Mouse (Mus musculus): ENCODE measurements at regions not wholly inside any gene's neighbourhood (a gene's known extent, or its start where the extent isn't known, plus 50 kb on each side); places are given as distances from the start of the nearest gene placed in this dataset.

- Histone ChIP-seq H3K36me3 (no peaks in the 10 kb centered on the region), H3K27ac (no peak overlapping the region), H3K4me3 (no peak overlapping the region), H3K9me3 (no peaks in the 10 kb centered on the region), H3K4me2 (no peak overlapping the region), H3K4me1 (replicated peaks) (no peaks in the 10 kb centered on the region), H3K27me3 (no peaks in the 10 kb centered on the region), H3K9ac (no peak overlapping the region)
- ATAC-seq (ENCODE audit: low FRiP score) = peak; percentile 68; the same call in 1 of the 2 replicates
- 70% methylated on average over 3 of the region's 3 CpGs for WGBS
Measured at GRCm38 (mm10) chr8:82265745-82266144, 137.3 kb downstream of the Il15 start.

GRCm38 (mm10) chr8:82262196-82262595 is 140.8 kb downstream of the Il15 start:
- 73% methylated on average over 4 of the region's 4 CpGs for WGBS
- Histone ChIP-seq H3K9me3 (no peaks in the 10 kb centered on the region), H3K4me2 (no peak overlapping the region), H3K27me3 (no peaks in the 10 kb centered on the region), H3K27ac (no peak overlapping the region), H3K9ac (no peak overlapping the region), H3K4me1 (replicated peaks) (no peaks in the 10 kb centered on the region), H3K4me3 (no peak overlapping the region), H3K36me3 (no peaks in the 10 kb centered on the region)
- ATAC-seq (ENCODE audit: low FRiP score) = no peak

- WGBS = 79% methylated on average over 1 of the region's 1 CpGs
- no peak overlapping the region for H3K4me3 ChIP-seq
- no peaks in the 10 kb centered on the region for H3K4me1 ChIP-seq (replicated peaks)
- no peaks in the 10 kb centered on the region for H3K36me3 ChIP-seq
- no peaks in the 10 kb centered on the region for H3K27me3 ChIP-seq
- H3K27ac ChIP-seq = no peak overlapping the region
- no peak overlapping the region for H3K9ac ChIP-seq
- no peak overlapping the region for H3K4me2 ChIP-seq
- no peak for ATAC-seq (ENCODE audit: low FRiP score)
- H3K9me3 ChIP-seq = no peaks in the 10 kb centered on the region
Measured at GRCm38 (mm10) chr8:82260613-82261012, 142.4 kb downstream of the Il15 start.

- no peaks in the 10 kb centered on the region for H3K27me3 ChIP-seq
- no peaks in the 10 kb centered on the region for H3K4me1 ChIP-seq (replicated peaks)
- no peak overlapping the region for H3K27ac ChIP-seq
- no peaks in the 10 kb centered on the region for H3K9me3 ChIP-seq
- no peak overlapping the region for H3K9ac ChIP-seq
- ATAC-seq (ENCODE audit: low FRiP score) = no peak
- no peak overlapping the region for H3K4me2 ChIP-seq
- H3K36me3 ChIP-seq = no peaks in the 10 kb centered on the region
- whole genome bisulfite sequencing = 87% methylated on average over 2 of the region's 2 CpGs
- H3K4me3 ChIP-seq = no peak overlapping the region
Measured at GRCm38 (mm10) chr8:82255815-82256214, 147.2 kb downstream of the Il15 start.

- H3K4me3 ChIP-seq = no peak overlapping the region
- no peaks in the 10 kb centered on the region for H3K9me3 ChIP-seq
- H3K36me3 ChIP-seq = no peaks in the 10 kb centered on the region
- no peak for ATAC-seq (ENCODE audit: low FRiP score)
- H3K4me1 ChIP-seq (replicated peaks) = no peaks in the 10 kb centered on the region
- no peak overlapping the region for H3K4me2 ChIP-seq
- no peak overlapping the region for H3K27ac ChIP-seq
- no peak overlapping the region for H3K9ac ChIP-seq
- no peaks in the 10 kb centered on the region for H3K27me3 ChIP-seq
Measured at GRCm38 (mm10) chr8:82252406-82252805, 150.6 kb downstream of the Il15 start.

GRCm38 (mm10) chr8:82249841-82250577 is 153.0 kb downstream of the Il15 start:
- H3K36me3 ChIP-seq = no peaks in the 10 kb centered on the region
- no peak for ATAC-seq (ENCODE audit: low FRiP score)
- no peak overlapping the region for H3K4me2 ChIP-seq
- WGBS = 78% methylated on average over 3 of the region's 3 CpGs
- H3K4me1 ChIP-seq (replicated peaks) = no peaks in the 10 kb centered on the region
- no peak overlapping the region for H3K27ac ChIP-seq
- H3K9ac ChIP-seq = no peak overlapping the region
- H3K4me3 ChIP-seq = no peak overlapping the region
- no peaks in the 10 kb centered on the region for H3K27me3 ChIP-seq
- H3K9me3 ChIP-seq = no peaks in the 10 kb centered on the region

GRCm38 (mm10) chr8:82244076-82244475 is 158.9 kb downstream of the Il15 start:
- WGBS = 78% methylated on average over 2 of the region's 2 CpGs
- no peaks in the 10 kb centered on the region for H3K9me3 ChIP-seq
- no peaks in the 10 kb centered on the region for H3K36me3 ChIP-seq
- H3K9ac ChIP-seq = no peak overlapping the region
- no peak overlapping the region for H3K27ac ChIP-seq
- ATAC-seq (ENCODE audit: low FRiP score) = no peak
- no peak overlapping the region for H3K4me3 ChIP-seq
- no peaks in the 10 kb centered on the region for H3K4me1 ChIP-seq (replicated peaks)
- no peaks in the 10 kb centered on the region for H3K27me3 ChIP-seq
- H3K4me2 ChIP-seq = no peak overlapping the region

- H3K4me3 ChIP-seq = no peak overlapping the region
- no peaks in the 10 kb centered on the region for H3K9me3 ChIP-seq
- ATAC-seq (ENCODE audit: low FRiP score) = no peak
- no peaks in the 10 kb centered on the region for H3K4me1 ChIP-seq (replicated peaks)
- H3K9ac ChIP-seq = no peak overlapping the region
- H3K4me2 ChIP-seq = no peak overlapping the region
- H3K27me3 ChIP-seq = no peaks in the 10 kb centered on the region
- H3K36me3 ChIP-seq = no peaks in the 10 kb centered on the region
- WGBS = 73% methylated on average over 2 of the region's 2 CpGs
- no peak overlapping the region for H3K27ac ChIP-seq
Measured at GRCm38 (mm10) chr8:82229883-82230282, 173.1 kb downstream of the Il15 start.

- Histone ChIP-seq H3K27me3 (no peaks in the 10 kb centered on the region), H3K4me1 (replicated peaks) (no peaks in the 10 kb centered on the region), H3K9ac (no peak overlapping the region), H3K36me3 (no peaks in the 10 kb centered on the region), H3K4me2 (no peak overlapping the region), H3K4me3 (no peak overlapping the region), H3K27ac (no peak overlapping the region), H3K9me3 (no peaks in the 10 kb centered on the region)
- 54% methylated on average over 3 of the region's 3 CpGs for WGBS
- ATAC-seq (ENCODE audit: low FRiP score) = no peak
Measured at GRCm38 (mm10) chr8:82201746-82202145, 201.3 kb downstream of the Il15 start.

GRCm38 (mm10) chr8:82200176-82200575 is 202.8 kb downstream of the Il15 start:
- H3K9ac ChIP-seq = no peak overlapping the region
- no peak overlapping the region for H3K4me2 ChIP-seq
- H3K27ac ChIP-seq = no peak overlapping the region
- WGBS = 89% methylated on average over 3 of the region's 3 CpGs
- no peak for ATAC-seq (ENCODE audit: low FRiP score)
- H3K4me1 ChIP-seq (replicated peaks) = no peaks in the 10 kb centered on the region
- H3K36me3 ChIP-seq = no peaks in the 10 kb centered on the region
- no peak overlapping the region for H3K4me3 ChIP-seq
- H3K27me3 ChIP-seq = no peaks in the 10 kb centered on the region
- H3K9me3 ChIP-seq = no peaks in the 10 kb centered on the region

GRCm38 (mm10) chr8:82196504-82196903 is 206.5 kb downstream of the Il15 start:
- no peaks in the 10 kb centered on the region for H3K27me3 ChIP-seq
- no peak overlapping the region for H3K9ac ChIP-seq
- H3K4me2 ChIP-seq = no peak overlapping the region
- 71% methylated on average over 3 of the region's 3 CpGs for WGBS
- no peaks in the 10 kb centered on the region for H3K36me3 ChIP-seq
- H3K9me3 ChIP-seq = no peaks in the 10 kb centered on the region
- ATAC-seq (ENCODE audit: low FRiP score) = no peak
- H3K4me1 ChIP-seq (replicated peaks) = no peaks in the 10 kb centered on the region
- no peak overlapping the region for H3K4me3 ChIP-seq
- H3K27ac ChIP-seq = no peak overlapping the region

GRCm38 (mm10) chr8:82195112-82195511 is 207.9 kb downstream of the Il15 start:
- Histone ChIP-seq H3K4me2 (no peak overlapping the region), H3K27ac (no peak overlapping the region), H3K36me3 (no peaks in the 10 kb centered on the region), H3K9me3 (peaks cover 3% of the 10 kb centered on the region; the same call in 1 of the 2 replicates), H3K4me1 (replicated peaks) (no peaks in the 10 kb centered on the region), H3K4me3 (no peak overlapping the region), H3K27me3 (no peaks in the 10 kb centered on the region), H3K9ac (no peak overlapping the region)
- WGBS = 77% methylated on average over 5 of the region's 5 CpGs
- ATAC-seq (ENCODE audit: low FRiP score) = no peak

- peaks cover 3% of the 10 kb centered on the region; the same call in 1 of the 2 replicates for H3K9me3 ChIP-seq
- no peaks in the 10 kb centered on the region for H3K4me1 ChIP-seq (replicated peaks)
Measured at GRCm38 (mm10) chr8:82191011-82191410, 212.0 kb downstream of the Il15 start.

More at GRCm38 (mm10) chr8:82191011-82191410, 212.0 kb downstream of the Il15 start:
- H3K4me3 ChIP-seq = no peak overlapping the region
- WGBS = 96% methylated on average over 2 of the region's 2 CpGs
- no peaks in the 10 kb centered on the region for H3K27me3 ChIP-seq
- no peaks in the 10 kb centered on the region for H3K36me3 ChIP-seq
- H3K9ac ChIP-seq = no peak overlapping the region
- H3K4me2 ChIP-seq = no peak overlapping the region
- no peak for ATAC-seq (ENCODE audit: low FRiP score)
- no peak overlapping the region for H3K27ac ChIP-seq

All from hindbrain, embryonic 13.5 days (tissue).